Mouse (Mus musculus): ENCODE results near the gene Foxj1.

DNA sequence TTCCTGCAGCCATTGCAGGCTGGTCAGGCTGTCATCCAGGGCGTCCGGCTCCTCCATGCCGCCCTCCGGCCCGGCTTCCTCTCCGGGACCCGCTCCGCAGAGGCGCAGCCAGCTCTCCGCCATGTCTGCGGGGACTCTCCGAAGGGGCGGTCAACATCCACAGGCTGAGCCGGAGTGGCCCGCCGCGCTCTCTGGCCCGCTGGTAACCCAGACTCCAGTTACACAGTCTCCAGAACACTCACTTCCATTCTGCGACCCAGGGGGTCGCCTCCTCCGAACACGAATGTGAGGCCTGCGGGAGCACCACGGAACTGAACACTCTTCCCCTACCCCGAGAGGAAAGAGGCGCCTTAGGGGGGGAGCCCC, 799 bp downstream of the Foxj1 start:
- TF ChIP-seq CTCF (IDR thresholded peaks at IDR 0.05; ENCODE audit: insufficient read depth, low read depth, low read length): no peak
- TF ChIP-seq POLR2A (IDR thresholded peaks at IDR 0.05; ENCODE audit: insufficient read depth, low read depth, low read length): 0 out of 2 replicates have a peak, but pooled peaks have one; percentile 21
